In the genomic region with DNA sequence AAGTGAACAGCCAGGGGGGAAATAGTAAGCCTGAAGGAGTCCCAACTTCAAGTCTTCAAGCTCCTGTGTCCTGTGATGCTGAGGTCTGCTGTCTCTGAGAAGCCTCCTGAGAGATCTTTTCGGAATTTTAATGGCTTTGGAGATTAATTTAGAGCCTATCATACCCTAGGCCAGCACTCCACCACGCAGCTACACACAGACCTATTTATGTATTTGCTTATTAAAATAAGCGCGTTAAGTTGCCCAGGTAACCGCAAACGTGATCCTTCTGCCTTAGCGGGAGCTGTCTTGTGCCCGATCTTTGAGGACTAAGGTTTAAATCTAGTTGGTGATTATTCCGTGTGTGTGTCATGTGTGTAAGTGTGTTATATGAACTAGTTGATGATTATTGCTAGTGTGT, we compare ENCODE assay signal across 9 mouse cellular contexts. TPM values are rescaled to one million over a fixed set of nuclear protein-coding genes. Genes with fewer than 3 reads are reported as not detected.
A peak's percentile ranks its signal among the peaks of the same experiment; 100 is the strongest.
DNase-seq lines count a peak whose midpoint lies in the region; ATAC-seq and TF ChIP-seq lines count a peak whose summit lies in the region.
"Had no signal": no experiment of that assay in that cellular context is flagged by ENCODE, and none has a peak within 500 bp of the region (broad histone marks: within the 10 kb centered on the region; RNA-seq: fewer than 3 reads in every experiment).

No protein-coding gene starts in this region.

- H3K4me2 ChIP-seq in heart, embryonic 15.5 days = peak overlapping the region; percentile 65
- peak overlapping the region; percentile 57 for H3K4me2 ChIP-seq in forebrain, embryonic 14.5 days (ENCODE audit: low read length)
- peak overlapping the region; percentile 48; the same call in 1 of the 2 replicates for H3K4me2 ChIP-seq in liver, embryonic 16.5 days (ENCODE audit: low read depth, low read length)

- H3K27me3 ChIP-seq in heart, embryonic 15.5 days = no peaks in the 10 kb centered on the region
- H3K27me3 ChIP-seq in forebrain, embryonic 14.5 days (replicated peaks; ENCODE audit: control insufficient read depth, insufficient read depth, low read length) = no peaks in the 10 kb centered on the region
- no peaks in the 10 kb centered on the region for H3K27me3 ChIP-seq in liver, embryonic 16.5 days (ENCODE audit: control insufficient read depth, insufficient read depth, low read depth, low read length)

- no peak for DNase-seq in heart, adult 18-20 months
- no peak for DNase-seq in ES-E14 (ENCODE audit: low read depth, low spot score)
- DNase-seq in forebrain, embryonic 14.5 days (ENCODE audit: low spot score) = no peak
- DNase-seq in right cerebral cortex, adult 2 months (ENCODE audit: low spot score in 2 of 2) = no peak
- DNase-seq in left cerebral cortex, adult 11 months (ENCODE audit: low spot score) = no peak
- DNase-seq: kidney, postnatal 14 days had no signal

- in situ Hi-C loops in ES-E14 (cut with MboI; ENCODE audit: low sequenced_read_pairs in 2 of 2, unreplicated experiment in 2 of 2) = no loop called here

- H3K27ac ChIP-seq in heart, embryonic 15.5 days = no peak overlapping the region
- peak overlapping the region; percentile 96; the same call in 1 of the 2 replicates for H3K27ac ChIP-seq in ES-E14 (ENCODE audit: insufficient read depth, low read depth, low read length, poor library complexity, severe bottlenecking)
- no peak overlapping the region for H3K27ac ChIP-seq in forebrain, embryonic 14.5 days (ENCODE audit: low read depth, low read length)
- no peak overlapping the region for H3K27ac ChIP-seq in liver, embryonic 16.5 days (ENCODE audit: low read length)

- H3K4me1 ChIP-seq in heart, embryonic 15.5 days (replicated peaks) = no peaks in the 10 kb centered on the region
- peaks cover 13 to 38% of the 10 kb centered on the region in 2 experiments for H3K4me1 ChIP-seq in ES-E14 (ENCODE audit: control insufficient read depth in 2 of 2, insufficient read depth in 2 of 2, low read length in 2 of 2, poor library complexity in 1 of 2)
- H3K4me1 ChIP-seq in forebrain, embryonic 14.5 days (ENCODE audit: control insufficient read depth, insufficient read depth, low read length) = no peaks in the 10 kb centered on the region
- H3K4me1 ChIP-seq in liver, embryonic 16.5 days (ENCODE audit: control insufficient read depth, low read depth, low read length) = no peaks in the 10 kb centered on the region; the same call in 1 of the 2 replicates

- no peaks in the 10 kb centered on the region for H3K9me3 ChIP-seq in heart, embryonic 15.5 days (replicated peaks)
- no peaks in the 10 kb centered on the region for H3K9me3 ChIP-seq in ES-E14 (ENCODE audit: control insufficient read depth, insufficient read depth, low read depth, low read length)
- H3K9me3 ChIP-seq in forebrain, embryonic 14.5 days (replicated peaks; ENCODE audit: control insufficient read depth, low read length) = no peaks in the 10 kb centered on the region
- H3K9me3 ChIP-seq in liver, embryonic 16.5 days (replicated peaks; ENCODE audit: control insufficient read depth, low read length) = no peaks in the 10 kb centered on the region

- ATAC-seq in heart, embryonic 15.5 days (replicated peaks; ENCODE audit: insufficient number of reproducible peaks, insufficient read depth, low FRiP score, low read depth) = no peak
- no peak for ATAC-seq in forebrain, embryonic 14.5 days
- no peak for ATAC-seq in liver, embryonic 16.5 days (ENCODE audit: low read depth)
- ATAC-seq in CD4-positive, CD25-positive, alpha-beta regulatory T cell, adult 4 months = no peak

- peak overlapping the region; percentile 42; the same call in 1 of the 2 replicates for H3K4me3 ChIP-seq in heart, embryonic 15.5 days
- H3K4me3 ChIP-seq in ES-E14 (ENCODE audit: insufficient read depth in 1 of 2, low read depth in 1 of 2, low read length in 2 of 2, poor library complexity in 1 of 2, severe bottlenecking in 1 of 2) = peak overlapping the region in 1 of 2 experiments; percentile 26; a peak in 2 of 4 replicates
- peak overlapping the region; percentile 30; the same call in 1 of the 2 replicates for H3K4me3 ChIP-seq in forebrain, embryonic 14.5 days (ENCODE audit: low read depth, low read length)
- H3K4me3 ChIP-seq in liver, embryonic 16.5 days (ENCODE audit: low read depth, low read length) = no peak overlapping the region

- 79% methylated on average over 9 of the region's 9 CpGs for WGBS in heart, embryonic 15.5 days
- WGBS in forebrain, embryonic 14.5 days = 79% methylated on average over 9 of the region's 9 CpGs
- 68% methylated on average over 9 of the region's 9 CpGs for WGBS in liver, embryonic 16.5 days (ENCODE audit: insufficient replicate concordance)

- H3K9ac ChIP-seq in heart, embryonic 15.5 days = no peak overlapping the region
- H3K9ac ChIP-seq in ES-E14 (ENCODE audit: insufficient read depth, low read depth, low read length, poor library complexity, severe bottlenecking) = peak overlapping the region; percentile 48; the same call in 1 of the 2 replicates
- H3K9ac ChIP-seq in forebrain, embryonic 14.5 days (ENCODE audit: low read length) = no peak overlapping the region
- H3K9ac ChIP-seq in liver, embryonic 16.5 days (ENCODE audit: low read depth, low read length) = no peak overlapping the region

- no peaks in the 10 kb centered on the region for H3K36me3 ChIP-seq in heart, embryonic 15.5 days
- peaks cover 4% of the 10 kb centered on the region; the same call in 1 of the 2 replicates for H3K36me3 ChIP-seq in ES-E14 (ENCODE audit: control insufficient read depth, insufficient read depth, low read length, poor library complexity, severe bottlenecking)
- no peaks in the 10 kb centered on the region for H3K36me3 ChIP-seq in forebrain, embryonic 14.5 days (ENCODE audit: control insufficient read depth, insufficient read depth, low read length)
- H3K36me3 ChIP-seq in liver, embryonic 16.5 days (ENCODE audit: control insufficient read depth, insufficient read depth) = no peaks in the 10 kb centered on the region

TF ChIP-seq in ES-E14, 5 proteins besides CTCF, POLR2A, EP300 and RAD21:
- no peak for TF ChIP-seq MAFK (IDR thresholded peaks at IDR 0.05; ENCODE audit: insufficient read depth, low read depth, low read length)

RNA-seq across cellular contexts. Expression of a gene that starts 23.7 kb away (rescaled TPM):
- 10.8 and 14.5 TPM in 2 replicates for polyA plus RNA-seq in heart, embryonic 15.5 days (2015; fragmentation: Nextera tagmentation; extraction: Ambion mirVana)
- total RNA-seq in heart, adult 18-20 months (2021) = 10 to 100 TPM; 29.8 to 30.8 TPM
- total RNA-seq in ES-E14 (2012; rRNA removed) = 75.7 and 82.5 TPM in 2 replicates
- polyA plus RNA-seq in forebrain, embryonic 14.5 days (2014; fragmentation: Nextera tagmentation; extraction: Ambion mirVana) = 23.5 and 35.9 TPM in 2 replicates
- polyA plus RNA-seq in liver, embryonic 16.5 days (2015; fragmentation: Nextera tagmentation; extraction: Ambion mirVana) = 7.8 and 8.7 TPM in 2 replicates
- 10 to 100 TPM; 24.4 to 38.9 TPM for polyA plus RNA-seq in CD4-positive, CD25-positive, alpha-beta regulatory T cell, adult 4 months (2017; shearing (Covaris generic))

RNA-seq across cellular contexts. Expression of a gene that starts 43.4 kb away (rescaled TPM):
- polyA plus RNA-seq in heart, embryonic 15.5 days (2015; fragmentation: Nextera tagmentation; extraction: Ambion mirVana) = 16.0 and 18.7 TPM in 2 replicates
- 10 to 100 TPM; 11.0 to 14.5 TPM for total RNA-seq in heart, adult 18-20 months (2021)
- total RNA-seq in ES-E14 (2012; rRNA removed) = 26.5 and 36.7 TPM in 2 replicates
- polyA plus RNA-seq in forebrain, embryonic 14.5 days (2014; fragmentation: Nextera tagmentation; extraction: Ambion mirVana) = 23.3 and 30.1 TPM in 2 replicates
- polyA plus RNA-seq in liver, embryonic 16.5 days (2015; fragmentation: Nextera tagmentation; extraction: Ambion mirVana) = 18.4 and 18.5 TPM in 2 replicates
- polyA plus RNA-seq in CD4-positive, CD25-positive, alpha-beta regulatory T cell, adult 4 months (2017; shearing (Covaris generic)) = 100 to 1,000 TPM in 1 of 2 experiments, 10 to 100 TPM in 1; 68.3 to 103 TPM
